Mouse (Mus musculus) G1E (cell line): ENCODE measurements around the gene Wbp1. TPM values are rescaled to one million over a fixed set of nuclear protein-coding genes. Genes with fewer than 3 reads are reported as not detected.
A peak's percentile ranks its signal among the peaks of the same experiment; 100 is the strongest.

Experiments used
- ATAC-seq: 2 replicates; pipeline ENCODE4 v1.8.0; 2016; ENCODE audit warnings: mild to moderate bottlenecking; ENCODE audit not compliant: insufficient number of reproducible peaks, poor library complexity, low FRiP score, severe bottlenecking; ENCODE audit errors: extremely low read depth
- DNase-seq: peaks from one replicate; pipeline ENCODE4 v3.0.0; 2012; ENCODE audit warnings: low spot score
- H3K27me3 ChIP-seq: 2 replicates; pipeline ENCODE4 v1.6.1; 2012; ENCODE audit warnings: mild to moderate bottlenecking, low read length, inconsistent platforms; ENCODE audit not compliant: insufficient read depth
- H3K36me3 ChIP-seq: replicated peaks from 2 replicates; pipeline ENCODE3; 2012; ENCODE audit warnings: mild to moderate bottlenecking, inconsistent platforms
- H3K4me1 ChIP-seq: 2 replicates; pipeline ENCODE4 v1.6.1; 2012; ENCODE audit warnings: low read depth, low read length, inconsistent platforms, mixed read lengths; ENCODE audit not compliant: insufficient read depth
- H3K4me3 ChIP-seq: 2 replicates; pipeline ENCODE4 v1.5.1; 2012; ENCODE audit warnings: low read depth, mild to moderate bottlenecking, inconsistent platforms, low read length, moderate library complexity, mixed read lengths
- H3K9me3 ChIP-seq: replicated peaks from 2 replicates; pipeline ENCODE4 v1.6.1; 2012; ENCODE audit warnings: inconsistent platforms
- CTCF ChIP-seq: IDR thresholded peaks from 2 replicates; pipeline ENCODE4 v1.5.1; 2012; ENCODE audit warnings: low read depth, low read length, inconsistent platforms, mixed read lengths
- GATA1 ChIP-seq: IDR thresholded peaks from 2 replicates; pipeline ENCODE4 v1.6.1; 2012; ENCODE audit warnings: borderline replicate concordance, low read length, inconsistent platforms, mixed read lengths
- GATA2 ChIP-seq: IDR thresholded peaks from 2 replicates; pipeline ENCODE4 v1.6.1; 2012; ENCODE audit warnings: low read depth, low read length, inconsistent platforms, borderline replicate concordance
- POLR2AphosphoS5 ChIP-seq: IDR thresholded peaks from 2 replicates; pipeline ENCODE4 v1.6.1; 2012; ENCODE audit warnings: low read depth, low read length, inconsistent platforms; ENCODE audit not compliant: insufficient replicate concordance
- TAL1 ChIP-seq: conservative IDR thresholded peaks from 2 replicates; pipeline ENCODE4 v1.6.1; 2012; ENCODE audit warnings: low read depth, low read length, inconsistent platforms, mixed read lengths
- polyA plus RNA-seq: library from polyadenylated mRNA; stranded (reverse); fragments of >175 nt; gene quantifications from 2 replicates; pipeline ENCODE4 v1.2.3, GENCODE M21; 2012
- total RNA-seq, 2 experiments: library from RNA; stranded (forward) in 1 of 2; stranded (reverse) in 1 of 2; fragments of 200-1000 nt in 1 of 2; fragments of >200 nt in 1 of 2; fragmentation: Nextera tagmentation in 1 of 2; gene quantifications; 2 replicates each; pipeline ENCODE4 v1.2.3; 2014 to 2017

Gene Wbp1
- total and polyA plus RNA-seq, 3 experiments = 47.9 to 94.7 (median 49.1) TPM

DNA sequence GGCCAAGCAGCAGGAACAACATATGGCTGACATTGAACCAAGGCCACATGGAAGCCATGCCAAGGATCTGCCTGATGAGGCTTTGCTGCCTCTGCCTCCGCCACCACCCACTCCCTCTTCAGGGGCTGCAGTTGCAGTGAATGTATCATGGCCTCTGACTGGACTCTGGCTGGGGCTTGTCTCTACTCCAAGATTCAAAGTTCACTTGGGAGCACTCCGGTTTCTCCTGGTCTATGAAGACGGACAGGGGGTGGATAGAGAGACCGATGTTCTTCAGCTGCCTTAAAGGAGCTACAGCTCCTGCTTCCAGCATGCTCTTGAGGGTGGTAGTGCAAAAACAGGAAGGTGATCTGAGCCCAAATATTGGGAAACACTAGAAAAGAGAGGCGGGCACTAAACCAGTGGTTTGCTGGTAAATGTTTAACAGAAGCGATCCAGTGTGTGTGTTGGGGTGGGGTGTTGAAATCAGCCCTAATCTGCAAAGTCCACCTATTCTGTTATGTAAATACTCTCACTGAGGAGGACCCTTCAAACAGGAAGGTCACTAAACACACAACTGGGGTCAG, 10.2 kb upstream of the Wbp1 start:
- Histone ChIP-seq H3K4me1 (peaks cover 32% of the 10 kb centered on the region), H3K9me3 (no peaks in the 10 kb centered on the region), H3K27me3 (no peaks in the 10 kb centered on the region; the same call in 1 of the 2 replicates), H3K36me3 (peaks cover 10% of the 10 kb centered on the region), H3K4me3 (no peak overlapping the region)
- TF ChIP-seq GATA1 (no peak), CTCF (no peak), TAL1 (no peak), POLR2AphosphoS5 (no peak)
- ATAC-seq (no peak), DNase-seq (no peak)

DNA sequence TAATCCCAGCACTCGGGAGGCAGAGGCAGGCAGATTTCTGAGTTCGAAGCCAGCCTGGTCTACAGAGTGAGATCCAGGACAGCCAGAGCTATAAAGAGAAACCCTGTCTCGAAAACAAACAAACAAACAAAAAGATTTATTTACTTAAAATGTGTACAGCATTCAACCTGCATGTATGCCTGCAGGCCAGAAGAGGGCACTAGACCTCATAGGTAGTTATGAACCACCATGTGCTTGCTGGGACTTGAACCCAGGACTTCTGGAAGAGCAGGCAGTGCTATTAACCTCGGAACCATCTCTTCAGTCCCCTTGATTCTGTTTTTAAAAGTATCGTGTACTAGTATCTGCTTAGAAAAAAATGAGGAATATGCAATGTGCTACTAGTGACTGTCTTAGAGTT, 6.1 kb upstream of the Wbp1 start:
- no peak for TF ChIP-seq TAL1
- no peak for TF ChIP-seq POLR2AphosphoS5
- TF ChIP-seq CTCF = peak; percentile 31; the same call in 1 of the 2 replicates
- no peak overlapping the region for H3K4me3 ChIP-seq
- H3K36me3 ChIP-seq = peaks cover 15% of the 10 kb centered on the region
- no peaks in the 10 kb centered on the region for H3K9me3 ChIP-seq
- no peak for DNase-seq
- no peak for ATAC-seq
- peaks cover 43% of the 10 kb centered on the region for H3K4me1 ChIP-seq
- H3K27me3 ChIP-seq = no peaks in the 10 kb centered on the region; the same call in 1 of the 2 replicates

DNA sequence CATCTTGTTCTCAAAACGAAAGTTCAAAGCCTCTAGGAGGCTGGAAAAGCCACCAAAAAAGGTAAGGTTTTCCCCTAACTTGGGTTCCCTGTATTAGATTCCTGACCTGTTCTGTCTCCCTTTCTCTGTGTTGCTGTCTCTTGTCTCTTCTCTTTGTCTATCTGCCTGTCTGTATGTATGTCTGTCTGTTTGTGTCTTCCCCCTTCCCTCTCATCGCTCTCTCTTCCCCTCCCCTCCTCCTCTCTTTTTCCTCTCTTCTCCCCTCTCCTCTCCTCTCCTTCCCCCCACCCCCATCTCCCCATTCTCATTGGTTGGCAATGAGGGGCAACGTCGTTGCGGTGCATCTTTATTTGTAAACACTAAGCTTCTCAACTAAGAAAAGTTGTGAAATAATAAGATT, 4.0 kb upstream of the Wbp1 start, which contains the start of gene Ino80b:
Ino80b (minus strand) TSS at position 101 of the 400 bp plus-strand sequence.
- no peaks in the 10 kb centered on the region for H3K9me3 ChIP-seq
- peaks cover 21% of the 10 kb centered on the region for H3K36me3 ChIP-seq
- H3K27me3 ChIP-seq = no peaks in the 10 kb centered on the region
- TF ChIP-seq GATA1 (no peak), POLR2AphosphoS5 (no peak), CTCF (no peak), TAL1 (no peak), GATA2 (no peak)
- ATAC-seq = no peak
- H3K4me3 ChIP-seq = peak within 1 kb of the TSS; percentile 77
- peaks cover 46% of the 10 kb centered on the region for H3K4me1 ChIP-seq
- no peak for DNase-seq

DNA sequence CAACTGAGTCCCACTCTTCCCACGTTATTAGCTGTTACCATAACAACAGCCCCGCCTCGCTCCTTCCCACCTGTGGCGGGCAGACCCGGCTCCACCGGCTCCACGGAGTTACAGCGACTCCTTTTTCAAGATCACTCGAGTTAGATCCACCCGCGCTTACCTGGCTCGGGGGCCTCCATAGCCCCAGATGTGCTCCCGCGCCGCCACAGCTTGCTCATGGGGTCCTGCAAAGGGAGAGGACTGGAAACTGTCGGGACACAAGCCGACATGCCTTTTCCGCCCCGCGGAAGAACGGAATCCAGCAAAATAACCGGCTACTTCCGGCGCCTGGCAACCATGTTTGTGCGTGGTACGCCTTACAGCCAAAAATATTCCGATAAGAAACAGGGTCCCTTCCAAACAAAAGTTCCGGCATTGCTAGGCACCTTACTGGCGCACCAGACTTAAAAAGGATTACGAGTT, 3.5 kb upstream of the Wbp1 start:
- H3K9me3 ChIP-seq = no peaks in the 10 kb centered on the region
- DNase-seq (peak; percentile 57), ATAC-seq (no peak)
- H3K4me1 ChIP-seq = peaks cover 50% of the 10 kb centered on the region
- no peaks in the 10 kb centered on the region for H3K27me3 ChIP-seq
- TF ChIP-seq CTCF = no peak
- no peak for TF ChIP-seq TAL1
- TF ChIP-seq GATA2 = no peak
- TF ChIP-seq POLR2AphosphoS5 = no peak
- no peak for TF ChIP-seq GATA1
- H3K4me3 ChIP-seq = peak overlapping the region; percentile 77
- peaks cover 25% of the 10 kb centered on the region for H3K36me3 ChIP-seq

DNA sequence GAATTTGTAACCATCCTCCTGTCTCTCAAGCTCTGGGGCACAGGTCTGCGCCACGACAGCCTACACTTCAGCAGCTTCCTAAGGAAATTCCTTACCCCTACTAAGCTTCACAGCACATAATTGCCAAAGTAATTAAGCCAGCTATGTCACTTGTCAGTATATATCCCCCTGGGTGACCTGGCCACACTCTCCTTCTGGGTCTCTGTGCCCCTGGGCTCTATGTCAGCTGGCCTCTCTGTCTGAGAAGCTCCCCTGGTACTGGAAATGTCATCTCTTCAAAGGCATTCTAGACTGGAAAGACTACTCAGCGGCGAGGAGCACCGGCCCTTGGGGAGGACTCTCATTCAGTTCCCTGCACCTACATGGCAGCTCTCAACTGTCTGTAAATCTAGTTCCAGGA, 1.6 kb upstream of the Wbp1 start:
- H3K36me3 ChIP-seq = peaks cover 44% of the 10 kb centered on the region
- ATAC-seq (no peak), DNase-seq (no peak)
- H3K4me1 ChIP-seq = peaks cover 69% of the 10 kb centered on the region
- no peaks in the 10 kb centered on the region for H3K27me3 ChIP-seq
- no peak for TF ChIP-seq TAL1
- TF ChIP-seq GATA1 = no peak
- TF ChIP-seq GATA2 = no peak
- TF ChIP-seq POLR2AphosphoS5 = no peak
- TF ChIP-seq CTCF = no peak
- no peaks in the 10 kb centered on the region for H3K9me3 ChIP-seq
- H3K4me3 ChIP-seq = no peak overlapping the region; the same call in 1 of the 2 replicates

DNA sequence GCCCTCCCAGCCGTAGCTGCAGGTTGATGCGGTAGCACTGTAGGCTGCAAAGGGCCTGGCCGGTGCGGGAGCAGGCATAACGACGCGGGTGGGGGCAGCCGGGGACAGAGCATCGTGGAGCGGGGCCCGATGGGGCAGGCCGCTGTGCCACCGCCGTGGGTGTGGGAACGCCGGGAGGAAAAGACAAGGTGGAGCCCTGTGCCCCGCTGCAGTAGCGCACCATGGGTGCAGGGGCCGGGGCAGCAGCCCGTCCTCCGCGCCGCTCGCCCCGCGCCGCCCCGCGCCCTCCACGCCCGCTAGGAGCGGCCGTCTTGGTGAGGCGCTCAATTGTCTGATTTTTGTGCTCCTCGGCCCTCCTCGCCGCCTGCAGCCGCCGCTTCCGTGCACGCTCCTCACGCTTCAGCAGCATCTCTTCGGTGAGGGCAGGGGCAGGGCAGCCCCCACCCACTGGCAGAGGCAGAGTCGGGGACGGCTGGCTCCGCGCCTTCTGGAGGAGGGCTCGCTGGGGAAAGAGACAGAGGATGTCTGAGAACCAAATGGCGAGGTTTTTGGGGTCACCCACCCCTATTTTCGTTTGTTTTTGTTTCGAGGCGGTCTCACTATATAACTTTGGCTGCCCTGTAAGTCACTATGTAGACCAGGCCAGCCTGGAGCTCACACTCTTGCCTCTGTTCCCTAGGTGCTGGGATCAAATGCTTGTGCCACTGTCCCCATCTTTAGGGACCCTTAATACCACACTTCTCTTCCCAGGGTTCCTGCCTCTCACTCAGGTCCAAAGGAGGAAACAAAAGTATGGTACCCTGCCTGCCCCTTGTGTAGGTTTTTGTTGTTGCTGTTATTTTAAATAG, 728 bp upstream of the Wbp1 start:
- H3K4me3 ChIP-seq = peak overlapping the region; percentile 80
- DNase-seq (no peak), ATAC-seq (no peak)
- peaks cover 78% of the 10 kb centered on the region for H3K4me1 ChIP-seq
- TF ChIP-seq CTCF (no peak), GATA1 (no peak), GATA2 (no peak), POLR2AphosphoS5 (no peak), TAL1 (no peak)
- H3K9me3 ChIP-seq = no peaks in the 10 kb centered on the region
- H3K36me3 ChIP-seq = peaks cover 53% of the 10 kb centered on the region
- no peaks in the 10 kb centered on the region for H3K27me3 ChIP-seq
